Mouse (Mus musculus): ENCODE data around the gene Hist2h3b. TPM values are rescaled to one million over a fixed set of nuclear protein-coding genes. Genes with fewer than 3 reads are reported as not detected.

Hist2h3b gene
- polyA plus RNA-seq (2012; rRNA removed): 34.2 and 45.6 TPM in 2 replicates

DNA sequence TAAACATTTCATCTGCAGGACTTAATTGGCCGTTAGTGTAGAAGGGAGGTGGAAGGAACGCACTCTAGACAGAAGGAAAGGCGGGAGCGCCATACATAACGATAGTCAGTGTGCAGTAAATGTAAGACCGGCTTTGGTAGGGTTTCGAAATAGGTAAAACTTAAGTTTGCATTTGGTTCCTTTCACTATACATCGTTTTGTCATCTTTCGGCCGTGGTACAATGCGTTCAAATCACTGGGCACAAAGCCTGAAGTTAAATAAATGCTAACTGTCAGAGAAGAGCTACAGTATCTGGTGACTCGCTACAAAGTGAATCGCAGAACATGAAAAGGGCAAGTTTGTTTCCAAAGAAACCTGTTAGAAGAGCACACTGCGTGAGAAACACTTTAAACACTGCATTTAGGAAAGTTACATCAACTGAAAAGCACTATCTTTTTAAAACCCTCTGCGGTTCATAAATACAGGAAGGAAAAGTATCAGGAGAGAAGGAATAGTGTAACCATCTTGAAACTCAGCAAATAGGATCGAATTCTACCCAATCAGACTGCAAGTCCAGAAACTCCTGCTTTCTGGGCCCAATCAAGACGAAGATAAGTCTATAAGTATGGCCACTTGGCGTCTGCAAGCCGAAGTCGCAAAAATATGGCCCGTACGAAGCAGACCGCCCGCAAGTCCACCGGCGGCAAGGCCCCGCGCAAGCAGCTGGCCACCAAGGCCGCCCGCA is at the start of gene Hist2h3b:
TSS of gene Hist2h3b (plus strand) at position 604 of the 725 bp plus-strand sequence.

GRCm38 (mm10) chr3:96219661-96220130 is 48.8 kb upstream of the Hist2h3b start, which contains the start of the genes Bola1 and Hist2h2ab:
Bola1 (minus strand) TSS chr3:96219709.
Hist2h2ab (plus strand) TSS chr3:96219865.

DNA sequence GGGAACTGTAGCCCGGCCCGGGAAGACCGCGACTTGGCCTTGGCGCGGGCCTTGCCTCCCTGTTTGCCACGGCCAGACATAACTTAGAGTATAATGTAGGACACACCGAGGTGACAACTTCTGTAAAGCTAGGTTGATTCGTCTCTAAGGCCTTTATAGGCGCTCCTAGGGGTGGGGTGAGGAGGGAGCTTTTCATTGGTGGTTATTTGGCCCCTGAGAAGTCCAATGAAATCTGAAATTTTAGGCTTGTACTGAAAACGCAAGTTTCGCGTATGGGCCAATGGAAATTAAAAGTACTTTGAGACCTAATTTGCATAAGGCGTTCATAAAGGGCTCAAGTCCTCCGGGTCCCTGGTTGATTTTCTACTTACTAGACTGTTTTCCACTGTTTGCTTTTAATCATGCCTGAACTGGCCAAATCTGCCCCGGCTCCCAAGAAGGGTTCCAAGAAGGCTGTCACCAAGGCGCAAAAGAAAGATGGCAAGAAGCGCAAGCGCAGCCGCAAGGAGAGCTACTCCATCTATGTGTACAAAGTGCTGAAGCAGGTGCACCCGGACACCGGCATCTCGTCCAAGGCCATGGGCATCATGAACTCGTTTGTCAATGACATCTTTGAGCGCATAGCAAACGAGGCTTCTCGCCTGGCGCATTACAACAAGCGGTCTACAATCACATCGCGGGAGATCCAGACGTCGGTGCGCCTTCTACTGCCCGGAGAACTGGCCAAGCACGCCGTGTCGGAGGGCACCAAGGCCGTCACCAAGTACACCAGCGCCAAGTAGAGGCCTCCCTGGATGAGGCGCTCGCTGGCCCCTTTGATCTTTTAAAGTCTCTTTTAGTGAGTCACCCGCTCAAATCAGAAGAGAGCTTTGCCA is 47.5 kb upstream of the Hist2h3b start, which contains the start of the genes Hist2h2ac and Hist2h2be:
TSS of gene Hist2h2ac (minus strand) at position 116 of the 875 bp plus-strand sequence.
TSS of gene Hist2h2be (plus strand) at position 355 of the 875 bp plus-strand sequence.

DNA sequence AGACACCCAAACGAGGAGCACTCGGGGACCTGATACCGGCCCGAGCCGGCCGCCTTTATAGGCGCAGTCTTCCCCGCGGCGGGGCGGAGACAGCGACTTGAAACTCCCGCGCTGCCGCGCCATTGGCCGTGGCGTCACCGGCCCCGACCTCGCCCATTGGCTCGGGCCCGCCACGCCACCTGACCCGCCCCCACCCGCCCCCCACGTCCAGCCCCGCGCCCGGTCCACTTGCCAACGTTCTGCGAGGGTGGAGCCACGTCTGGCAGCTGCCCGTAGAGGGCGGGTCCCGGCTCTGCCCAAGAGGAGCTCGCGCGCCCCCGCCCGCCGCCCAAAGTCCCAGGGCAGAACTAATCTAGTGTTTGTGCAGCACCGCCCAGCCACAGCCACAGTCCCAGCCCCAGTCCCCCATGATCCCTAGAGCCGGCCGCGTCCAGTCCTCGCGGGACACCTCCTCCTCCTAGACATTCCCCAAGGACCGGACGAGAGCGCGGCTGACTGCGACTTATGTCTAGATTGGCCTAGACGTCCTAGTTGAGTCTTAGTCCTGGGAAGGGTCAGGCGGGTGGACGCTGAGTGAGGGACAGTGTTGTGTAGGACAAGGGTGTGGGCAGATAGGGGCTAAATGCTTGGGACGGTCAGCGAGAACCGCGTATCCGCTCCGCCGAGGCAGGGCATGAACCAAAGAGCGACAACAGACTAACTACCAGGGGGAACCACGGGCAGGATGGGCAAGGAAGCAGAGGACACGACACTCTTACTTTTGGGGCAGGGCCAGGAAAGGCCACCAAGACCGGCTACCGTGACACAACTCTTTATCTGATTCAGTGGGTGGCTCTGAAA is 29.3 kb upstream of the Hist2h3b start, which contains the start of gene Hist2h3c2:
TSS of gene Hist2h3c2 (minus strand) at position 174 of the 840 bp plus-strand sequence.

DNA sequence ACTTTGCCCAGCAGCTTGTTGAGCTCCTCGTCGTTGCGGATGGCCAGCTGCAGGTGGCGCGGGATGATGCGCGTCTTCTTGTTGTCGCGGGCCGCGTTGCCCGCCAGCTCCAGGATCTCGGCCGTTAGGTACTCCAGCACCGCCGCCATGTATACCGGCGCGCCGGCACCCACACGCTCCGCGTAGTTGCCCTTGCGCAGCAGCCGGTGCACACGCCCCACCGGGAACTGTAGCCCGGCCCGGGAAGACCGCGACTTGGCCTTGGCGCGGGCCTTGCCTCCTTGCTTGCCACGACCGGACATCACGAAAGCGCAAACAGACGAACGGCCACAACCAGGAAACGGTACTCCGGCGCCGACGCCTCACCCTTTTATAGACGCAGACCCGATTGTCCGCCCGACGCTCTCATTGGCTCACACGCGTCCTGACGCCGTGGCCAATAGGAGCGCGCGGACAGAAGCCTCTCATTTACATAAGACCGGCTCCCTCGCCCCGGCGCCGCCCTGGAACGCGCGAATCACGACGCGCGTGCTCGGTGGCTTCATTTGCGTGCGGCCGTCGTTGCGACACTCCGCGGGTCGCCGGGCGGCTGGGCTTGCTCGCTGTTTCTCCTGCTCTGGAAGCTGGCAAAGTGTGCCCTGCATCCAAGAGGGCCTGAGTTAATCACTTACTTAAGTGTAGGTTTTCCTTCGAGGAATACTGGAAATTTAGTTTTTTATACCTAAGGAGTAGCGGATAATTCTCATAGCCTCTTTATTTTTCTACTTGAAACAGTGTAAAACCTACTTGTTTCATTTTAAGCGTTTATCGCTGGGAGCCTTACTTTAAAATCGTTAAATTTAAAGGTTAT is 28.3 kb upstream of the Hist2h3b start, which contains the start of gene Hist2h2aa2:
TSS of gene Hist2h2aa2 (minus strand) at position 328 of the 850 bp plus-strand sequence.

GRCm38 (mm10) chr3:96245003-96245886 is 23.2 kb upstream of the Hist2h3b start, which contains the start of gene Hist2h2aa1:
Hist2h2aa1 (plus strand) TSS chr3:96245497.

GRCm38 (mm10) chr3:96246427-96246856 is 22.0 kb upstream of the Hist2h3b start, which contains the start of gene Hist2h3c1:
Hist2h3c1 (plus strand) TSS chr3:96246685.

GRCm38 (mm10) chr3:96262979-96263550 is 5.4 kb upstream of the Hist2h3b start, which contains the start of gene Hist2h4:
Hist2h4 (minus strand) TSS chr3:96263311.

DNA sequence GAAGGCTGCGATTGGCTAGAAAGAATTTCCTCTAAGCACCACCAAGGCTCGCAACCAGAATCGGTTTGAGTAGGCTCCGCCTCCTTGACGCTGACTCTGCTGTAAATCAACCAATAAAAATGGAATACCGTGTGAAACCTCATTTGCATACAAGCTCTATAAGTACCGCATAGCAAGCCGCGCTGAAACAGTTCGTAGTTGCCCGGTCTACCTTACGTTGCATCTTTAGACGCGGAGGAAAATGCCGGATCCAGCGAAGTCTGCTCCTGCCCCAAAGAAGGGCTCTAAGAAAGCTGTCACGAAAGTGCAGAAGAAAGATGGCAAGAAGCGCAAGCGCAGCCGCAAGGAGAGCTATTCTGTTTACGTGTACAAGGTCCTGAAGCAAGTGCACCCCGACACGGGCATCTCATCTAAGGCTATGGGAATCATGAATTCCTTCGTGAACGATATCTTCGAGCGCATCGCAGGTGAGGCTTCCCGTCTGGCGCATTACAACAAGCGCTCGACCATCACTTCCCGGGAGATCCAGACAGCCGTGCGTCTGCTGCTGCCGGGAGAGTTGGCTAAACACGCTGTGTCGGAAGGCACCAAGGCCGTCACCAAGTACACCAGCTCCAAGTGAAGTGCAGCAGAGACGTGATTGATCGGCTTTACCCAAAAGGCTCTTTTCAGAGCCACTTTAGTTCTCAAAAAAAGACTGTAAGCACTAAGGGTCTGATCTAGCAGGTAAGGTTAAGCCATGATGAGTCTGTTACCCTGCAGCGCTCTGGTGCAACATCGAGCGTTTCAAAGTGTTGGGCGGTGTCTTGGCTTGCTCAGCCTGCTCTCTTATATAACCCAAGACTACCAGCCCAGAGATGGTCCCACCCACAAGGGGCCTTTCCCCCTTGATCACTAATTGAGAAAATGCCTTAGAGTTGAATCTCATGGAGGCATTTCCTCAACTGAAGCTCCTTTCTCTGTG is 1.3 kb downstream of the Hist2h3b start, which contains the start of gene Hist2h2bb:
TSS of gene Hist2h2bb (plus strand) at position 242 of the 964 bp plus-strand sequence.

GRCm38 (mm10) chr3:96293787-96294186 is 25.3 kb downstream of the Hist2h3b start, which contains the start of gene Fcgr1:
Fcgr1 (minus strand) TSS chr3:96293969.

Other genes starting within 250 kb of the Hist2h3b start
- gene Vps45, start 210.2 kb upstream of the Hist2h3b start, polyA plus RNA-seq (2012; rRNA removed): 1.4 and 1.6 TPM in 2 replicates
- 6.0 and 7.2 TPM in 2 replicates for gene Otud7b, start 164.1 kb upstream of the Hist2h3b start, polyA plus RNA-seq (2012; rRNA removed)
- 4.0 and 4.3 TPM in 2 replicates for gene Mtmr11, start 106.7 kb upstream of the Hist2h3b start, polyA plus RNA-seq (2012; rRNA removed)
- 55.2 and 66.1 TPM in 2 replicates for gene Sf3b4, start 96.3 kb upstream of the Hist2h3b start, polyA plus RNA-seq (2012; rRNA removed)
- 0.65 and 0.73 TPM in 2 replicates for gene Sv2a, start 87.5 kb upstream of the Hist2h3b start, polyA plus RNA-seq (2012; rRNA removed)
- 30.5 and 48.9 TPM in 2 replicates for gene Bola1, start 48.9 kb upstream of the Hist2h3b start, polyA plus RNA-seq (2012; rRNA removed)
- 3.7 TPM in 1 of 2 replicates, not detected in the other for gene Hist2h2ab, start 48.8 kb upstream of the Hist2h3b start, polyA plus RNA-seq (2012; rRNA removed)
- gene Hist2h2ac, start 47.8 kb upstream of the Hist2h3b start, polyA plus RNA-seq (2012; rRNA removed): 3.6 and 7.2 TPM in 2 replicates
- gene Hist2h2be, start 47.5 kb upstream of the Hist2h3b start, polyA plus RNA-seq (2012; rRNA removed): 0.98 and 1.5 TPM in 2 replicates
- 39.6 and 62.7 TPM in 2 replicates for gene Hist2h3c2, start 29.5 kb upstream of the Hist2h3b start, polyA plus RNA-seq (2012; rRNA removed)
- gene Hist2h2aa2, start 28.4 kb upstream of the Hist2h3b start, polyA plus RNA-seq (2012; rRNA removed): 125 and 141 TPM in 2 replicates
- 236 and 409 TPM in 2 replicates for gene Hist2h2aa1, start 23.2 kb upstream of the Hist2h3b start, polyA plus RNA-seq (2012; rRNA removed)
- not detected in 2 replicates for gene Hist2h3c1, start 22.0 kb upstream of the Hist2h3b start, polyA plus RNA-seq (2012; rRNA removed)
- gene Hist2h4, start 5.3 kb upstream of the Hist2h3b start, polyA plus RNA-seq (2012; rRNA removed): 1.9 and 2.1 TPM in 2 replicates
- 0.85 and 1.3 TPM in 2 replicates for gene Hist2h2bb, start 1.1 kb downstream of the Hist2h3b start, polyA plus RNA-seq (2012; rRNA removed)
- gene Fcgr1, start 25.3 kb downstream of the Hist2h3b start, polyA plus RNA-seq (2012; rRNA removed): 0.29 and 0.46 TPM in 2 replicates
- 0.11 and 0.22 TPM in 2 replicates for gene BC107364, start 183.7 kb downstream of the Hist2h3b start, polyA plus RNA-seq (2012; rRNA removed)